In the genomic region with DNA sequence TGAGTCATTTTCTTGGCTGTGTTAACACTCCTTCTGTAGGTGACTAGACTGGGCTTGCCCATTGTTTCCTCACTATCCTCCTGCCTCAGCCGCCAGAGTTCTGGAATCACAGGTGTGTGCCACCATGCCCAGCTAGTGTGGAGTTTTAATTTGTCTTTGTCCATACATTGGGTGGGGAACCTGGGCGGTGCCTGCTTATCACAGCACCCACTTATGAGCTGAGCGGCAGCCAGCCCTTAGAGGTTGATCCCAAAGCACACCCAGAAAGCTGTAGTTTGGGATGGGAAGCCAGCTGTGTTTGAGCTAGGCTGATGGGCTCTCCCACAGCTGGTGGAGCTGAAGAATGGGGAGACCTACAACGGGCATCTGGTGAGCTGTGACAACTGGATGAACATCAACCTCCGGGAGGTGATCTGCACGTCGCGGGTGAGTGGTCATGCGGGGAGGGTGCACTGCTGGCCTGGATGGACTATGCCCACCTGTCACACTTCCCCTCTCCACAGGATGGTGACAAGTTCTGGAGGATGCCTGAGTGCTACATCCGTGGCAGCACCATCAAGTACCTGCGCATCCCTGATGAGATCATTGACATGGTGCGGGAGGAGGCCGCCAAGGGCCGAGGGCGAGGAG, we compare ENCODE assay signal across 17 mouse cellular contexts. TPM values are rescaled to one million over a fixed set of nuclear protein-coding genes. Genes with fewer than 3 reads are reported as not detected.
DNase-seq lines count a peak whose midpoint lies in the region; ATAC-seq and TF ChIP-seq lines count a peak whose summit lies in the region.
"Had no signal": no experiment of that assay in that cellular context is flagged by ENCODE, and none has a peak within 500 bp of the region (broad histone marks: within the 10 kb centered on the region; RNA-seq: fewer than 3 reads in every experiment).

No protein-coding gene starts in this region.

- no peak for TF ChIP-seq EP300 in ES-Bruce4 (IDR thresholded peaks at IDR 0.05; ENCODE audit: insufficient read depth, low read depth, low read length)

- H3K9ac ChIP-seq in forebrain, embryonic 12.5 days: no peak overlapping the region
- H3K9ac ChIP-seq in forebrain, embryonic 11.5 days (ENCODE audit: low read length): no peak overlapping the region
- H3K9ac ChIP-seq in ES-Bruce4 (ENCODE audit: low read depth, poor library complexity, severe bottlenecking): no peak overlapping the region
- no peak overlapping the region for H3K9ac ChIP-seq in kidney, embryonic 15.5 days
- peak overlapping the region; percentile 51 for H3K9ac ChIP-seq in liver, embryonic 12.5 days
- H3K9ac ChIP-seq: heart, embryonic 15.5 days; hindbrain, embryonic 15.5 days had no signal

- H3K27ac ChIP-seq in forebrain, embryonic 12.5 days: peak overlapping the region; percentile 25; the same call in 1 of the 2 replicates
- no peak overlapping the region for H3K27ac ChIP-seq in forebrain, embryonic 11.5 days (ENCODE audit: low read depth, low read length)
- H3K27ac ChIP-seq in ES-Bruce4 (ENCODE audit: insufficient read depth, low read length): 0 out of 2 replicates have a peak overlapping the region, but pooled peaks have one; percentile 19
- peak overlapping the region; percentile 58 for H3K27ac ChIP-seq in kidney, embryonic 15.5 days
- peak overlapping the region; percentile 81 for H3K27ac ChIP-seq in liver, embryonic 12.5 days
- H3K27ac ChIP-seq: heart, embryonic 15.5 days; hindbrain, embryonic 15.5 days had no signal

- peaks cover 24% of the 10 kb centered on the region for H3K4me1 ChIP-seq in forebrain, embryonic 12.5 days
- peaks cover 13% of the 10 kb centered on the region for H3K4me1 ChIP-seq in forebrain, embryonic 11.5 days (replicated peaks; ENCODE audit: control insufficient read depth, insufficient read depth, low read length)
- peaks cover 4% of the 10 kb centered on the region for H3K4me1 ChIP-seq in ES-Bruce4 (ENCODE audit: control insufficient read depth, insufficient read depth, low read length)
- H3K4me1 ChIP-seq in kidney, embryonic 15.5 days: peaks cover 42% of the 10 kb centered on the region
- peaks cover 90% of the 10 kb centered on the region for H3K4me1 ChIP-seq in liver, embryonic 12.5 days

- H3K4me3 ChIP-seq in forebrain, embryonic 12.5 days (replicated peaks): no peak overlapping the region
- H3K4me3 ChIP-seq in forebrain, embryonic 11.5 days (ENCODE audit: low read depth, low read length): no peak overlapping the region
- no peak overlapping the region for H3K4me3 ChIP-seq in ES-Bruce4 (ENCODE audit: low read depth, low read length)
- no peak overlapping the region for H3K4me3 ChIP-seq in kidney, embryonic 15.5 days (replicated peaks)
- peak overlapping the region; percentile 8; the same call in 1 of the 2 replicates for H3K4me3 ChIP-seq in liver, embryonic 12.5 days
- H3K4me3 ChIP-seq: heart, embryonic 15.5 days; hindbrain, embryonic 15.5 days had no signal

- no peak for DNase-seq in forebrain, embryonic 11.5 days (ENCODE audit: low spot score)
- no peak for DNase-seq in spleen, postnatal 4 days (ENCODE audit: low spot score in 2 of 2)
- DNase-seq in urinary bladder, postnatal 36 days (ENCODE audit: low spot score in 2 of 2): no peak
- DNase-seq in gastrocnemius, adult 18-20 months (ENCODE audit: low spot score): no peak
- DNase-seq: adrenal gland, postnatal 25 days; B cell, adult 2 months had no signal

- WGBS in forebrain, embryonic 12.5 days: 95% methylated on average over 15 of the region's 15 CpGs
- WGBS in forebrain, embryonic 11.5 days: 90% methylated on average over 15 of the region's 15 CpGs
- WGBS in kidney, embryonic 15.5 days: 72% methylated on average over 15 of the region's 15 CpGs
- 85% methylated on average over 15 of the region's 15 CpGs for WGBS in liver, embryonic 12.5 days (ENCODE audit: insufficient replicate concordance)

- H3K36me3 ChIP-seq in forebrain, embryonic 12.5 days (replicated peaks): peaks cover 34% of the 10 kb centered on the region
- peaks cover 15% of the 10 kb centered on the region; the same call in 1 of the 2 replicates for H3K36me3 ChIP-seq in forebrain, embryonic 11.5 days (ENCODE audit: control insufficient read depth, insufficient read depth, low read length)
- H3K36me3 ChIP-seq in ES-Bruce4 (ENCODE audit: control insufficient read depth, insufficient read depth, low read length, poor library complexity, severe bottlenecking): peaks cover 20% of the 10 kb centered on the region; the same call in 1 of the 2 replicates
- H3K36me3 ChIP-seq in kidney, embryonic 15.5 days: peaks cover 35% of the 10 kb centered on the region
- H3K36me3 ChIP-seq in liver, embryonic 12.5 days: peaks cover 45% of the 10 kb centered on the region

- no peaks in the 10 kb centered on the region for H3K27me3 ChIP-seq in forebrain, embryonic 12.5 days
- H3K27me3 ChIP-seq in forebrain, embryonic 11.5 days (ENCODE audit: control insufficient read depth, insufficient read depth, low read length): no peaks in the 10 kb centered on the region
- no peaks in the 10 kb centered on the region for H3K27me3 ChIP-seq in ES-Bruce4 (ENCODE audit: control insufficient read depth, insufficient read depth, low read length, poor library complexity, severe bottlenecking)
- H3K27me3 ChIP-seq in kidney, embryonic 15.5 days: no peaks in the 10 kb centered on the region
- H3K27me3 ChIP-seq in liver, embryonic 12.5 days (replicated peaks): peaks cover 3% of the 10 kb centered on the region; the same call in 1 of the 2 replicates
- H3K27me3 ChIP-seq: heart, embryonic 15.5 days; hindbrain, embryonic 15.5 days had no signal

- no peak for ATAC-seq in forebrain, embryonic 12.5 days (ENCODE audit: low FRiP score)
- ATAC-seq in forebrain, embryonic 11.5 days (replicated peaks; ENCODE audit: low FRiP score): no peak
- ATAC-seq in kidney, embryonic 15.5 days (replicated peaks; ENCODE audit: low FRiP score): no peak
- ATAC-seq in liver, embryonic 12.5 days: no peak

- H3K4me2 ChIP-seq in forebrain, embryonic 12.5 days: no peak overlapping the region
- H3K4me2 ChIP-seq in forebrain, embryonic 11.5 days (ENCODE audit: low read depth, low read length, severe bottlenecking): no peak overlapping the region
- no peak overlapping the region for H3K4me2 ChIP-seq in kidney, embryonic 15.5 days
- H3K4me2 ChIP-seq in liver, embryonic 12.5 days: peak overlapping the region; percentile 58
- H3K4me2 ChIP-seq: heart, embryonic 15.5 days; hindbrain, embryonic 15.5 days had no signal

- no peak for TF ChIP-seq CTCF in ES-Bruce4 (IDR thresholded peaks at IDR 0.05; ENCODE audit: low read depth, low read length)

- TF ChIP-seq POLR2A in ES-Bruce4 (IDR thresholded peaks at IDR 0.05; ENCODE audit: insufficient read depth, low read length): no peak

- H3K9me3 ChIP-seq in forebrain, embryonic 12.5 days: no peaks in the 10 kb centered on the region
- no peaks in the 10 kb centered on the region for H3K9me3 ChIP-seq in forebrain, embryonic 11.5 days (ENCODE audit: control insufficient read depth, low read length)
- no peaks in the 10 kb centered on the region for H3K9me3 ChIP-seq in ES-Bruce4 (replicated peaks; ENCODE audit: control insufficient read depth, insufficient read depth, low read length, poor library complexity, severe bottlenecking)
- no peaks in the 10 kb centered on the region for H3K9me3 ChIP-seq in kidney, embryonic 15.5 days (replicated peaks)
- H3K9me3 ChIP-seq in liver, embryonic 12.5 days (replicated peaks): no peaks in the 10 kb centered on the region
- H3K9me3 ChIP-seq: heart, embryonic 15.5 days; hindbrain, embryonic 15.5 days had no signal

RNA-seq across cellular contexts. Expression of a gene that starts 4.5 kb away (rescaled TPM):
- 259 and 275 TPM in 2 replicates for polyA plus RNA-seq in forebrain, embryonic 12.5 days (2016; fragmentation: Nextera tagmentation; extraction: Ambion mirVana)
- 318 and 346 TPM in 2 replicates for polyA plus RNA-seq in forebrain, embryonic 11.5 days (2014; fragmentation: Nextera tagmentation; extraction: Ambion mirVana)
- 211 TPM in 2 replicates for polyA plus RNA-seq in ES-Bruce4 (2011; ENCODE audit: insufficient read depth, insufficient read length, low read depth, missing spikeins)
- 291 and 295 TPM in 2 replicates for polyA plus RNA-seq in kidney, embryonic 15.5 days (2015; fragmentation: Nextera tagmentation; extraction: Ambion mirVana)
- polyA plus RNA-seq in liver, embryonic 12.5 days (2016; fragmentation: Nextera tagmentation; extraction: Ambion mirVana): 266 and 269 TPM in 2 replicates
- 10 to 100 TPM; 65.4 to 70.3 TPM for total RNA-seq in gastrocnemius, adult 18-20 months (2021)

RNA-seq across cellular contexts. Expression of a gene that starts 17.4 kb away (rescaled TPM):
- polyA plus RNA-seq in forebrain, embryonic 12.5 days (2016; fragmentation: Nextera tagmentation; extraction: Ambion mirVana): 69.3 and 70.4 TPM in 2 replicates
- 70.9 and 73.8 TPM in 2 replicates for polyA plus RNA-seq in forebrain, embryonic 11.5 days (2014; fragmentation: Nextera tagmentation; extraction: Ambion mirVana)
- 30.2 and 44.4 TPM in 2 replicates for polyA plus RNA-seq in ES-Bruce4 (2011; ENCODE audit: insufficient read depth, insufficient read length, low read depth, missing spikeins)
- polyA plus RNA-seq in kidney, embryonic 15.5 days (2015; fragmentation: Nextera tagmentation; extraction: Ambion mirVana): 65.5 and 75.3 TPM in 2 replicates
- polyA plus RNA-seq in liver, embryonic 12.5 days (2016; fragmentation: Nextera tagmentation; extraction: Ambion mirVana): 19.6 and 24.2 TPM in 2 replicates
- total RNA-seq in gastrocnemius, adult 18-20 months (2021): 10 to 100 TPM; 11.9 to 13.7 TPM

RNA-seq across cellular contexts. Expression of a gene that starts 21.2 kb away (rescaled TPM):
- 153 and 165 TPM in 2 replicates for polyA plus RNA-seq in forebrain, embryonic 12.5 days (2016; fragmentation: Nextera tagmentation; extraction: Ambion mirVana)
- polyA plus RNA-seq in forebrain, embryonic 11.5 days (2014; fragmentation: Nextera tagmentation; extraction: Ambion mirVana): 128 and 157 TPM in 2 replicates
- 56.6 and 66.4 TPM in 2 replicates for polyA plus RNA-seq in ES-Bruce4 (2011; ENCODE audit: insufficient read depth, insufficient read length, low read depth, missing spikeins)
- 59.9 and 68.1 TPM in 2 replicates for polyA plus RNA-seq in kidney, embryonic 15.5 days (2015; fragmentation: Nextera tagmentation; extraction: Ambion mirVana)
- polyA plus RNA-seq in liver, embryonic 12.5 days (2016; fragmentation: Nextera tagmentation; extraction: Ambion mirVana): 59.5 and 66.8 TPM in 2 replicates
- 10 to 100 TPM; 41.6 to 68.4 TPM for total RNA-seq in gastrocnemius, adult 18-20 months (2021)

RNA-seq across cellular contexts. Expression of a gene that starts 25.7 kb away (rescaled TPM):
- polyA plus RNA-seq in forebrain, embryonic 12.5 days (2016; fragmentation: Nextera tagmentation; extraction: Ambion mirVana): 0.04 and 0.10 TPM in 2 replicates
- not detected in 2 replicates for polyA plus RNA-seq in forebrain, embryonic 11.5 days (2014; fragmentation: Nextera tagmentation; extraction: Ambion mirVana)
- polyA plus RNA-seq in ES-Bruce4 (2011; ENCODE audit: insufficient read depth, insufficient read length, low read depth, missing spikeins): not detected in 2 replicates
- 0.03 and 0.09 TPM in 2 replicates for polyA plus RNA-seq in kidney, embryonic 15.5 days (2015; fragmentation: Nextera tagmentation; extraction: Ambion mirVana)
- not detected in 2 replicates for polyA plus RNA-seq in liver, embryonic 12.5 days (2016; fragmentation: Nextera tagmentation; extraction: Ambion mirVana)
- not detected for total RNA-seq in gastrocnemius, adult 18-20 months (2021)
- total RNA-seq: gastrocnemius, postnatal 4 days had no signal
- polyA plus RNA-seq: limb, embryonic 11.5 days; lung, embryonic 16.5 days had no signal

RNA-seq across cellular contexts. Expression of a gene that starts 40.8 kb away (rescaled TPM):
- not detected in 2 replicates for polyA plus RNA-seq in forebrain, embryonic 12.5 days (2016; fragmentation: Nextera tagmentation; extraction: Ambion mirVana)
- polyA plus RNA-seq in forebrain, embryonic 11.5 days (2014; fragmentation: Nextera tagmentation; extraction: Ambion mirVana): not detected in 2 replicates
- 0.99 and 2.5 TPM in 2 replicates for polyA plus RNA-seq in ES-Bruce4 (2011; ENCODE audit: insufficient read depth, insufficient read length, low read depth, missing spikeins)
- 0.55 and 0.83 TPM in 2 replicates for polyA plus RNA-seq in kidney, embryonic 15.5 days (2015; fragmentation: Nextera tagmentation; extraction: Ambion mirVana)
- not detected in 2 replicates for polyA plus RNA-seq in liver, embryonic 12.5 days (2016; fragmentation: Nextera tagmentation; extraction: Ambion mirVana)
- not detected for total RNA-seq in gastrocnemius, adult 18-20 months (2021)
- total RNA-seq: adrenal gland, postnatal 25 days; gastrocnemius, postnatal 4 days; left cerebral cortex, adult 18-20 months had no signal
- polyA plus RNA-seq: cortical plate, adult 2 months; heart, embryonic 15.5 days; hindbrain, embryonic 15.5 days; limb, embryonic 11.5 days; lung, embryonic 16.5 days had no signal
